Mouse (Mus musculus) kidney, adult 11 months (tissue): ENCODE data around the gene Tgoln1.
A peak's percentile ranks its signal among the peaks of the same experiment; 100 is the strongest.

Source experiments
- DNase-seq: peaks from one replicate; pipeline ENCODE4 v3.0.0; 2022

Tgoln1 gene

GRCm38 (mm10) chr6:72627276-72627675, 10.5 kb upstream of the Tgoln1 start:
- DNase-seq: peak; percentile 57

- no peak for DNase-seq
Observed at GRCm38 (mm10) chr6:72626391-72626790, 9.6 kb upstream of the Tgoln1 start.

GRCm38 (mm10) chr6:72623661-72624402, 7.0 kb upstream of the Tgoln1 start:
- peak; percentile 70 for DNase-seq

- no peak for DNase-seq
Observed at GRCm38 (mm10) chr6:72622917-72623316, 6.1 kb upstream of the Tgoln1 start.

- DNase-seq: no peak
Observed at GRCm38 (mm10) chr6:72620920-72621319, 4.1 kb upstream of the Tgoln1 start.

GRCm38 (mm10) chr6:72619734-72620532, 3.1 kb upstream of the Tgoln1 start:
- no peak for DNase-seq

- no peak for DNase-seq
Observed at GRCm38 (mm10) chr6:72615561-72616375, 1.0 kb downstream of the Tgoln1 start.

GRCm38 (mm10) chr6:72615151-72615550, 1.6 kb downstream of the Tgoln1 start:
- DNase-seq: no peak

GRCm38 (mm10) chr6:72610261-72610660, 6.5 kb downstream of the Tgoln1 start:
- no peak for DNase-seq

GRCm38 (mm10) chr6:72608662-72609184, 8.1 kb downstream of the Tgoln1 start:
- no peak for DNase-seq

GRCm38 (mm10) chr6:72607676-72608075, 9.1 kb downstream of the Tgoln1 start:
- peak; percentile 74 for DNase-seq

GRCm38 (mm10) chr6:72607060-72607459, 9.7 kb downstream of the Tgoln1 start:
- DNase-seq: peak; percentile 76

GRCm38 (mm10) chr6:72604066-72604465, 12.7 kb downstream of the Tgoln1 start:
- DNase-seq: no peak

- peak; percentile 86 for DNase-seq
Observed at GRCm38 (mm10) chr6:72601732-72602131, 15.1 kb downstream of the Tgoln1 start.

- no peak for DNase-seq
Observed at GRCm38 (mm10) chr6:72600771-72601170, 16.0 kb downstream of the Tgoln1 start.

- DNase-seq: no peak
Observed at GRCm38 (mm10) chr6:72600216-72600615, 16.6 kb downstream of the Tgoln1 start.

GRCm38 (mm10) chr6:72598791-72599557, 17.8 kb downstream of the Tgoln1 start:
- DNase-seq: peak; percentile 73

- DNase-seq: peak; percentile 96
Observed at GRCm38 (mm10) chr6:72597956-72598753, 18.6 kb downstream of the Tgoln1 start, which contains the start of the genes Elmod3 and Retsat. Gene Elmod3 (minus strand): TSS chr6:72598413. Gene Retsat (plus strand): TSS chr6:72598475.

- DNase-seq: no peak
Observed at GRCm38 (mm10) chr6:72597083-72597874, 19.5 kb downstream of the Tgoln1 start.

GRCm38 (mm10) chr6:72593914-72594313, 22.9 kb downstream of the Tgoln1 start:
- no peak for DNase-seq
